Mouse (Mus musculus): Measurements from ENCODE around the gene Egln2.

Egln2 gene

DNA sequence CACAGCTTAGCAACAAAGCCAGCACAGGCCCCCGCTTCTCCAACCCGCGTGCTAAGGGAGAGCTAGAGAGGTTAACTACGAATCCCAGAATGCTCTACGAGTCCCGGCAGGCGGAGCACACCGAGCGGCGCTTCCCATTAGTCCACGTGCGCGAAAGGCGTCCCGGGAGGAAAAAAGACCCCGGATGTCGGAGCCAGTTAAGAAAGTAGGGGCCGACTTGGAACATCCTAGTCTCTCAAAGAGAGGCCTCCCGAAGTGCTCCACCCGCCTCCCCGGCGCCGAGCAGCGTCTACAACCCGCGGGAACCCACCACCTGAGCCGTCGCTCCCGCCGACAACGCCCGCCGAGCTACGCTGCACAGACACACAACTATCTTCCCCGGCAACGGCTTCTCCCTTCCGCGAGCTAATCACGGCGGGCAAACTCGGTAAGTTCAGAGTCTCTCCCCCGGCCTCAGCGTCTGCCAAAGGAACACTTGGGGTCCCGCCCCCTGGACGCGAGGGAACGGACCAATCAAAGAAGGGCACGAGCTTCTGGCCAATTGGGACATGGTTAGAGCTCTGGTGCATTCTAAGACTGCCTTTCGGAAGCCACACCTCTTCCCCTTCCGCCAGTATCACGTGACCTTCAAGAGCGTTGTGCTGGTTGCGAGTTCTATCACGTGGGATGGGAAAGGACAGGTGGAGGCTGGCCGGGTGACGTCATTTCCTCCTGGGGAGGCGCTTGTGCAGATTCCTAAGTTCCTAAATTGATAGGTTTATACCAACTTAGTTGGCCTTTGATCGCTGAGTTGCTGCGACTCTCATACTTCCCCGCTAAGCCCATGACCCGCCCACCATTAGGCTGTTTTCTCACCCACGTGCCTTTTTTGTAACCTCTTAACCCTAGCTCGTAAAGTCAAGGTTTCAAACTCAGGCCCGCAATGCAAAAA lies 29.3 kb upstream of the Egln2 start, which contains the start of the genes BC024978 and Snrpa:
TSS of gene BC024978 (plus strand) at position 101 of the 931 bp plus-strand sequence.
TSS of gene Snrpa (minus strand) at position 591 of the 931 bp plus-strand sequence.
- no peak for TF ChIP-seq POU5F1 (IDR thresholded peaks at IDR 0.05; ENCODE audit: borderline replicate concordance, low read length)
- no peaks in the 10 kb centered on the region for H3K9me3 ChIP-seq (ENCODE audit: low read length)
- H3K36me3 ChIP-seq (ENCODE audit: insufficient read depth, low read length): peaks cover 73% of the 10 kb centered on the region
- peaks cover 78% of the 10 kb centered on the region for H3K4me1 ChIP-seq (replicated peaks; ENCODE audit: low read depth, low read length)
- H3K4me3 ChIP-seq (replicated peaks; ENCODE audit: low read length): peak within 1 kb of the TSS; percentile 94
- no peaks in the 10 kb centered on the region for H3K27me3 ChIP-seq (ENCODE audit: insufficient read depth, low read length)

DNA sequence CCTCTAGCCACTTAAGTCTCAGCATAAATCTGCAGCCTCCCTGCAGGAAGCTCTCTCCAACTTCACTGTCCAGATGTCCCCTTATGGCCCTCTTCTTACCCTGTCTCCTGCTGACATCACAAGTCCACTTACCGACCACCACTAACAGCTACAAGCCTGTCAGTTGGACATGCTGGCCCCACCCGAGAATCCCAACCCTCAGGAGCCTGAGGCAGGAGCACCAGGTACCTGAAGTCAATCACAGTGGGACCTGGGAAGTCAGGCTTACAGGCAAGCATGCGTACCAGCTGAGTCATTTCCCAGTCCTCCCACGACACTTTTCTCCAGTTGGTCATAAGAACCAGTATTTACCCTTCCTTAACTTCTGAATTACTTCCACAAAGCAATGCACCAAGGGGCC lies 27.1 kb upstream of the Egln2 start:
- Histone ChIP-seq H3K27me3 (ENCODE audit: insufficient read depth, low read length) (no peaks in the 10 kb centered on the region), H3K9me3 (ENCODE audit: low read length) (no peaks in the 10 kb centered on the region), H3K4me1 (replicated peaks; ENCODE audit: low read depth, low read length) (peaks cover 85% of the 10 kb centered on the region), H3K4me3 (replicated peaks; ENCODE audit: low read length) (peak overlapping the region; percentile 94), H3K36me3 (ENCODE audit: insufficient read depth, low read length) (peaks cover 81% of the 10 kb centered on the region)
- no peak for TF ChIP-seq CTCF (conservative IDR thresholded peaks at IDR 0.05; ENCODE audit: low read length)

DNA sequence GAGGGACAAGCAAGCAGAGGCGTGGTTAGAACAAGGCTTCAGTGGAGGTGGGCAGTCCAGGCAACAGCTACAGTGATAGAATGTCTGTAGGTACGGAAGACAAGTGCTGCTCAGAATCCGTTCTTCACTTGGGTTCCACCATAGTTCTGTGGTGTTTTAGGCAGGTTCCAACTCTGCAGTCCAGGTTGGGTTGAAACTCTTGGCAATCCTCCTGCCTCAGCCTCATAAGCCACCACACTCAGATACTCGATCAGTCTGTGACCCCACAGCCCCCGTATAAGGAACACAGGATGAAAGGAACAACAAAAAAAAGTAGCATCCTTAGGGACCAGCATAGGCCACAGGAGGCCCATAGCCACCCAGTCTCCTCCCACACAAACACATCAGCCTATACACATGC lies 25.8 kb upstream of the Egln2 start:
- Histone ChIP-seq H3K9me3 (ENCODE audit: low read length) (no peaks in the 10 kb centered on the region), H3K36me3 (ENCODE audit: insufficient read depth, low read length) (peaks cover 81% of the 10 kb centered on the region), H3K4me1 (replicated peaks; ENCODE audit: low read depth, low read length) (peaks cover 85% of the 10 kb centered on the region), H3K4me3 (replicated peaks; ENCODE audit: low read length) (no peak overlapping the region), H3K27me3 (ENCODE audit: insufficient read depth, low read length) (no peaks in the 10 kb centered on the region)
- no peak for TF ChIP-seq CTCF (conservative IDR thresholded peaks at IDR 0.05; ENCODE audit: low read length)
- TF ChIP-seq POU5F1 (IDR thresholded peaks at IDR 0.05; ENCODE audit: borderline replicate concordance, low read length): no peak
- TF ChIP-seq NANOG (IDR thresholded peaks at IDR 0.05; ENCODE audit: borderline replicate concordance, low read length): no peak

DNA sequence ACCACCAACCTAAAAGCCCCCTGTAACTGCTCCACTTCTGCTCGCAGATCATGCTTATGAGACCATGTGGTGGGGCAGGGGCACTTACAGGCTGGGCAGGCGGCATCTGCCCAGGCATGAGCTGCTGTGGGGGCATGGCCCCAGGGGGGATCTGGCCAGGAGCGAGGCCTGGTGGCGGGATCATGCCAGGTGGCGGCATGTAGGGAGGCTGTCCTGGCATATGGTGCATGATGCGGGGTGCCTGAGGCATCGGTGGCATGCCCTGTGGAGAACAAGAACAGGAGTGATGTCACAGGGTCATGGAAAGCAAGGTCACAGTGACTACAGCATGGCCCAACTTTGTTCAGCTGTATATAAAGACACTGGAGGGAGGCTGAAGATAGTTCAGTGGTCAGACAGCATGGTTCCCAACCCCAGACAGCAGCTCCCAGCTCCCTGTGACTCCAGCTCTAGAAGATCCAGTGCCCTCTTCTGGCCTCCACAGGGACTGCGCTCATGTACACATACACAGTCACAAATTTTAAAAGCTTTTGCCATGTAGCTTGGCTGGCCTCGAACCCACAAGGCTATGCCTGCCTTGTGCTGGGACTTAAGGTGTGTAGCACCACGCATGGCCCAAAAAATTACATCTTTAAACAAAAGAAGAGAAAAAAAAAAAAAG lies 22.8 kb upstream of the Egln2 start:
- peaks cover 99% of the 10 kb centered on the region for H3K36me3 ChIP-seq (ENCODE audit: insufficient read depth, low read length)
- H3K4me3 ChIP-seq (replicated peaks; ENCODE audit: low read length): peak overlapping the region; percentile 51
- no peak for TF ChIP-seq POU5F1 (IDR thresholded peaks at IDR 0.05; ENCODE audit: borderline replicate concordance, low read length)
- peak; percentile 47 for TF ChIP-seq CTCF (conservative IDR thresholded peaks at IDR 0.05; ENCODE audit: low read length)

DNA sequence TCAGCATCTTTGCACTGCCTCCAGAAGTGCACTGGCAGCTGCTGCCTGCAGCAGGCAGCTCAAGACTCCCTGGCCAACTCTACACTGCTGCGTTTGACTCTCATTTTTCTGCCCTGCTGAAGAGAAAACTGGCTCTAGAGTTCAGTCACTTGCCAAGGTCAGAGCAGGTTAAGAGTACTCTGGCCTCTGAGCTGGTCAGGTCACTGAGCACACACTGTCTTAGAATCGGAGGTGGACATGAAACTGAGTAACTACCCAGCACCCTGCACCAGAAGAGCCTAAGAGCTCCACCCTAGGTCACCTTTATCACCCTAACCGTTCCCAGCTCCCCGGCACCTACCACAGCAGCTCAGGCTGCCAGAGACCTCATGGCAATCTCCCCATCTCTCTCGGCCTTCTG lies 19.4 kb upstream of the Egln2 start:
- no peaks in the 10 kb centered on the region for H3K27me3 ChIP-seq (ENCODE audit: insufficient read depth, low read length)

More for the DNA sequence above, 22.8 kb upstream of the Egln2 start:
- Histone ChIP-seq H3K4me1 (replicated peaks; ENCODE audit: low read depth, low read length) (peaks cover 96% of the 10 kb centered on the region), H3K9me3 (ENCODE audit: low read length) (no peaks in the 10 kb centered on the region), H3K27me3 (ENCODE audit: insufficient read depth, low read length) (no peaks in the 10 kb centered on the region)

DNA sequence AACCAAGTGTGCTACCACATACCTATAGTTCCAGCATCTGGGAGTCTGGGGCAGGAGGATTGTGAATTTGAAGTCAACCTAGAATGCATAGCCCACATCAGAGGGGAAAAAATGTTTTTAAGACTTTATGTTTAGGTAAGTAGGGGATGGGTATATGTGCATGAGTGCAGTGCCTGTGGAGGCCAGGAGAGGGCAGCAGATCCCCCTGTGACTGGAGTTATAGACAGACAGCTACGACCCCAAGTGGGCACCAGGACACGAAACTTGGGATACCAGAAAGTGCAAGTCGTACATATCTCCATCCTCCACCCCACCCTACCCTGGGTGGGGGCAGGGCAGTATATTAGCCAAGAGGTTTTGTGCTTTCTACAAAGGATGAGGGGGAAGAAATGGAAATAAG lies 18.4 kb upstream of the Egln2 start:
- peaks cover 72% of the 10 kb centered on the region for H3K36me3 ChIP-seq (ENCODE audit: insufficient read depth, low read length)
- peaks cover 94% of the 10 kb centered on the region for H3K4me1 ChIP-seq (replicated peaks; ENCODE audit: low read depth, low read length)
- H3K9me3 ChIP-seq (ENCODE audit: low read length): no peaks in the 10 kb centered on the region
- no peaks in the 10 kb centered on the region for H3K27me3 ChIP-seq (ENCODE audit: insufficient read depth, low read length)
- no peak for TF ChIP-seq POU5F1 (IDR thresholded peaks at IDR 0.05; ENCODE audit: borderline replicate concordance, low read length)
- TF ChIP-seq NANOG (IDR thresholded peaks at IDR 0.05; ENCODE audit: borderline replicate concordance, low read length): no peak
- peak; percentile 96 for TF ChIP-seq CTCF (conservative IDR thresholded peaks at IDR 0.05; ENCODE audit: low read length)
- H3K4me3 ChIP-seq (replicated peaks; ENCODE audit: low read length): no peak overlapping the region

More for the DNA sequence above, 19.4 kb upstream of the Egln2 start:
- TF ChIP-seq POU5F1 (IDR thresholded peaks at IDR 0.05; ENCODE audit: borderline replicate concordance, low read length) (no peak), NANOG (IDR thresholded peaks at IDR 0.05; ENCODE audit: borderline replicate concordance, low read length) (no peak), CTCF (conservative IDR thresholded peaks at IDR 0.05; ENCODE audit: low read length) (no peak)
- Histone ChIP-seq H3K9me3 (ENCODE audit: low read length) (no peaks in the 10 kb centered on the region), H3K4me3 (replicated peaks; ENCODE audit: low read length) (no peak overlapping the region), H3K4me1 (replicated peaks; ENCODE audit: low read depth, low read length) (peaks cover 94% of the 10 kb centered on the region), H3K36me3 (ENCODE audit: insufficient read depth, low read length) (peaks cover 83% of the 10 kb centered on the region)

DNA sequence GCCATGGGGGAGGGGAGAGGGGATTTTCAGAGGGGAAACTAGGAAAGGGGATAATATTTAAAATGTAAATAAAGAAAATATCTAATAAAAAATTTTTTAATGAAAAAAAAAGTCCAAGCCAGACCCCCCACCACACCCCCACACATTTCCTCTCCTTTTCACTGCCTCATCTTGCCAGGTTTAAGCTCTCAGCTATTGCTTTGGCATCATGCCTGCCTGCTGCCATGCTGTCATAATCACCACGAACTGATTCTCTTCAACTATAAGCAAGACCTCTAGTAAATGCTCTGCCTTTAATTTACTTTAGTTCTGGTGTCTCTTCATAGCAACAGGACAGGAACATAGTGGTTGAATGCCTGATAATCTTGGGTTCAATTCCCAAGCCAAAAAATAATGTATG lies 15.9 kb upstream of the Egln2 start:
- no peak for TF ChIP-seq POU5F1 (IDR thresholded peaks at IDR 0.05; ENCODE audit: borderline replicate concordance, low read length)
- TF ChIP-seq NANOG (IDR thresholded peaks at IDR 0.05; ENCODE audit: borderline replicate concordance, low read length): no peak
- no peak for TF ChIP-seq CTCF (conservative IDR thresholded peaks at IDR 0.05; ENCODE audit: low read length)
- Histone ChIP-seq H3K4me3 (replicated peaks; ENCODE audit: low read length) (no peak overlapping the region), H3K36me3 (ENCODE audit: insufficient read depth, low read length) (peaks cover 48% of the 10 kb centered on the region), H3K9me3 (ENCODE audit: low read length) (no peaks in the 10 kb centered on the region), H3K4me1 (replicated peaks; ENCODE audit: low read depth, low read length) (peaks cover 88% of the 10 kb centered on the region), H3K27me3 (ENCODE audit: insufficient read depth, low read length) (no peaks in the 10 kb centered on the region)

DNA sequence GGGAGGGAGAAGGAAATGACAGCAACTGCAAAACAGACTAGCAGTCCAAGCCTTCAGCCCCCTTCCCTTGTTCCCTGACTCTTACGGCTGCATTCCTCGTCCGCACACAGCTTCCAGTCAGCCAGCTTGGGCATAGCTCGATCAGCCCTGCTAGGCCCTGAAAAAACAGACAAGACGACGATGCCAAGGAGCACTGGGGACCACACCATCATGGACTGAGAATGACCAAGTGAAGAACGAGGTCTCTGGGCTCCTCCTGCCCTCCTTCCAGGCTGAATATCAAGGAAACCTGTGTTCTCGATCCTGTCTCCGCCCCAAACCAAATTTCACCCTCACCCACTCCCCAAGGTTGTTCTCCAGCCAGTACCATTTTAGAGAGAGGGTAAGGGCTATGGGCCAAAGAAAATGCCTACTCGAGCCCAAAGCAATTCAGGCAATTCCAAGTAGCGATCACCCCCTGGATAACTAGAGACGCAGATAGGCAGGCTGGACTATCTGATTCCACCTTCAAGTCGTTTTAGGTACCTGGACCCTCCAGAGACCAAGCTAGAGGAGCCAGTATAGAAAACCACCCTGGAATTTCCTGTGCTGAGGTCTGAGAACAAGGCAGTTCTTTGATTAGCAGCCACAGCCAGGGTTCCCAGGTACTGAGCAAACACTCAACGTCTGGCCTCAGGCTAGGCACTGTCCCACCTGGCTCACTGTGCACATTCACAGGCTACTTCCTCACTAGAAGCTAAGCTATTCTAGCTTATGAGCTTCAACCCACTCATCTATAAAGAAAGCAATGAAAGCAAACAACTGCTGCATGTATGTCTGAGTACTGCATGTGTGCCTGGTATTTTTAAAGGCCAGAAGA lies 14.5 kb upstream of the Egln2 start, which contains the start of the genes Gm21983 and Mia:
TSS of gene Gm21983 (minus strand) at position 250 of the 859 bp plus-strand sequence.
TSS of gene Mia (minus strand) at position 321 of the 859 bp plus-strand sequence.
- TF ChIP-seq CTCF (conservative IDR thresholded peaks at IDR 0.05; ENCODE audit: low read length) (no peak), NANOG (IDR thresholded peaks at IDR 0.05; ENCODE audit: borderline replicate concordance, low read length) (no peak), POU5F1 (IDR thresholded peaks at IDR 0.05; ENCODE audit: borderline replicate concordance, low read length) (no peak)
- Histone ChIP-seq H3K36me3 (ENCODE audit: insufficient read depth, low read length) (peaks cover 34% of the 10 kb centered on the region), H3K4me1 (replicated peaks; ENCODE audit: low read depth, low read length) (peaks cover 80% of the 10 kb centered on the region), H3K9me3 (ENCODE audit: low read length) (no peaks in the 10 kb centered on the region), H3K4me3 (replicated peaks; ENCODE audit: low read length) (peak within 1 kb of the TSS; percentile 88), H3K27me3 (ENCODE audit: insufficient read depth, low read length) (no peaks in the 10 kb centered on the region)

All from E14TG2a.4 (cell line).